Mouse (Mus musculus) neural tube, embryonic 11.5 days (tissue): ENCODE data around the gene Xpo5. TPM values are rescaled to one million over a fixed set of nuclear protein-coding genes. Genes with fewer than 3 reads are reported as not detected.
A peak's percentile ranks its signal among the peaks of the same experiment; 100 is the strongest.

Experiments
- ATAC-seq: fragments of 200-750 bp; cut with Nextera tagmentation; 2 replicates; pipeline ENCODE4 v1.8.0; 2017; ENCODE audit warnings: moderate number of reproducible peaks, mild to moderate bottlenecking, moderate TSS enrichment, moderate library complexity; ENCODE audit not compliant: insufficient read depth, low FRiP score, low TSS enrichment
- DNase-seq: peaks from one replicate; pipeline ENCODE4 v3.0.0-alpha.2; 2015; ENCODE audit warnings: low spot score
- H3K27ac ChIP-seq: fragments of 300-500 bp; sonication (generic); 2 replicates; pipeline ENCODE4 v1.5.1; 2014; ENCODE audit warnings: low read depth, mild to moderate bottlenecking, low read length
- H3K27me3 ChIP-seq: fragments of 300-500 bp; sonication (generic); 2 replicates; pipeline ENCODE4 v1.6.1; 2014; ENCODE audit warnings: mild to moderate bottlenecking, low read length, mixed read lengths; ENCODE audit not compliant: control insufficient read depth, insufficient read depth
- H3K36me3 ChIP-seq: fragments of 300-500 bp; sonication (generic); 2 replicates; pipeline ENCODE4 v1.6.1; 2014; ENCODE audit warnings: mild to moderate bottlenecking, low read length, moderate library complexity, mixed read lengths; ENCODE audit not compliant: control insufficient read depth, insufficient read depth
- H3K4me1 ChIP-seq: fragments of 300-500 bp; sonication (generic); 2 replicates; pipeline ENCODE4 v1.6.1; 2014; ENCODE audit warnings: low read length, mixed read lengths; ENCODE audit not compliant: control insufficient read depth, insufficient read depth
- H3K4me2 ChIP-seq: fragments of 300-500 bp; sonication (generic); 2 replicates; pipeline ENCODE4 v1.6.1; 2014; ENCODE audit warnings: low read depth, mild to moderate bottlenecking, moderate library complexity
- H3K4me3 ChIP-seq: fragments of 300-500 bp; sonication (generic); 2 replicates; pipeline ENCODE4 v1.5.1; 2014; ENCODE audit warnings: low read depth, low read length
- H3K9ac ChIP-seq: fragments of 300-500 bp; sonication (generic); 2 replicates; pipeline ENCODE4 v1.6.1; 2014; ENCODE audit warnings: mild to moderate bottlenecking, low read length
- H3K9me3 ChIP-seq: fragments of 300-500 bp; sonication (generic); 2 replicates; pipeline ENCODE4 v1.6.1; 2016; ENCODE audit warnings: low read length; ENCODE audit not compliant: control insufficient read depth
- WGBS: fragments of 180-500 bp; shearing (Covaris S2); extraction: QIAGEN DNeasy Blood & Tissue Kit; methylation state at CpG from one replicate; pipeline ENCODE4 v1.1.7; 2014; 5-methylcytosine and 5-hydroxymethylcytosine counted together
- polyA plus RNA-seq: library from polyadenylated mRNA; unstranded; fragments of >200 nt; fragmentation: Nextera tagmentation; extraction: Ambion mirVana; gene quantifications from 2 replicates; pipeline ENCODE4 v1.2.1, GENCODE M21; 2014

Xpo5 gene
- polyA plus RNA-seq, 1 experiment from 2014 or later = 73.4 TPM

GRCm38 (mm10) chr17:46168318-46168717 lies 34.3 kb upstream of the Xpo5 start:
- 62% methylated on average over 5 of the region's 5 CpGs for WGBS
- no peaks in the 10 kb centered on the region for H3K4me1 ChIP-seq
- H3K27ac ChIP-seq = no peak overlapping the region
- ATAC-seq = no peak
- H3K4me3 ChIP-seq = no peak overlapping the region
- peak; percentile 9 for DNase-seq
- H3K4me2 ChIP-seq = no peak overlapping the region
- no peaks in the 10 kb centered on the region for H3K9me3 ChIP-seq
- H3K27me3 ChIP-seq = no peaks in the 10 kb centered on the region
- H3K9ac ChIP-seq = no peak overlapping the region
- peaks cover 25% of the 10 kb centered on the region for H3K36me3 ChIP-seq

GRCm38 (mm10) chr17:46168768-46169167 lies 33.8 kb upstream of the Xpo5 start:
- no peak overlapping the region for H3K4me2 ChIP-seq
- H3K4me3 ChIP-seq = no peak overlapping the region
- no peaks in the 10 kb centered on the region for H3K9me3 ChIP-seq
- peaks cover 25% of the 10 kb centered on the region for H3K36me3 ChIP-seq
- ATAC-seq (no peak), DNase-seq (peak; percentile 4)
- H3K4me1 ChIP-seq = no peaks in the 10 kb centered on the region
- no peak overlapping the region for H3K9ac ChIP-seq
- H3K27ac ChIP-seq = no peak overlapping the region
- no peaks in the 10 kb centered on the region for H3K27me3 ChIP-seq
- WGBS = 93% methylated on average over 5 of the region's 5 CpGs

GRCm38 (mm10) chr17:46170538-46170937 lies 32.0 kb upstream of the Xpo5 start:
- H3K9me3 ChIP-seq = no peaks in the 10 kb centered on the region
- no peaks in the 10 kb centered on the region for H3K4me1 ChIP-seq
- no peak for ATAC-seq
- H3K27ac ChIP-seq = no peak overlapping the region
- no peak overlapping the region for H3K4me3 ChIP-seq
- no peaks in the 10 kb centered on the region for H3K27me3 ChIP-seq
- H3K9ac ChIP-seq = no peak overlapping the region
- H3K4me2 ChIP-seq = no peak overlapping the region
- DNase-seq = no peak
- H3K36me3 ChIP-seq = peaks cover 24% of the 10 kb centered on the region
- 78% methylated on average over 3 of the region's 3 CpGs for WGBS

- no peak for ATAC-seq
- H3K9ac ChIP-seq = no peak overlapping the region
- no peaks in the 10 kb centered on the region for H3K9me3 ChIP-seq
- H3K27me3 ChIP-seq = no peaks in the 10 kb centered on the region
- no peak overlapping the region for H3K4me2 ChIP-seq
- no peaks in the 10 kb centered on the region for H3K4me1 ChIP-seq
- DNase-seq = no peak
- H3K4me3 ChIP-seq = no peak overlapping the region
- WGBS = 89% methylated on average over 4 of the region's 4 CpGs
- H3K27ac ChIP-seq = no peak overlapping the region
- peaks cover 10% of the 10 kb centered on the region for H3K36me3 ChIP-seq
These were observed 20.3 kb upstream of the Xpo5 start for GRCm38 (mm10) chr17:46182273-46182672.

GRCm38 (mm10) chr17:46188829-46189228 lies 13.8 kb upstream of the Xpo5 start:
- DNase-seq = no peak
- Histone ChIP-seq H3K27me3 (no peaks in the 10 kb centered on the region), H3K4me3 (no peak overlapping the region), H3K9ac (no peak overlapping the region), H3K9me3 (no peaks in the 10 kb centered on the region), H3K27ac (no peak overlapping the region), H3K4me2 (no peak overlapping the region), H3K4me1 (no peaks in the 10 kb centered on the region), H3K36me3 (peaks cover 11% of the 10 kb centered on the region)
- no peak for ATAC-seq
- WGBS = 85% methylated on average over 2 of the region's 2 CpGs

GRCm38 (mm10) chr17:46201151-46201550 lies 1.4 kb upstream of the Xpo5 start:
- no peaks in the 10 kb centered on the region for H3K27me3 ChIP-seq
- no peak overlapping the region for H3K27ac ChIP-seq
- peaks cover 16% of the 10 kb centered on the region for H3K4me1 ChIP-seq
- ATAC-seq = no peak
- peak overlapping the region; percentile 81 for H3K4me2 ChIP-seq
- peaks cover 6% of the 10 kb centered on the region for H3K36me3 ChIP-seq
- peak overlapping the region; percentile 79 for H3K4me3 ChIP-seq
- no peak overlapping the region for H3K9ac ChIP-seq
- DNase-seq = no peak
- H3K9me3 ChIP-seq = no peaks in the 10 kb centered on the region
- WGBS = 80% methylated on average over 6 of the region's 6 CpGs

GRCm38 (mm10) chr17:46203078-46203477 lies 496 bp downstream of the Xpo5 start:
- Histone ChIP-seq H3K4me1 (peaks cover 16% of the 10 kb centered on the region), H3K9me3 (no peaks in the 10 kb centered on the region), H3K27me3 (no peaks in the 10 kb centered on the region), H3K36me3 (peaks cover 4% of the 10 kb centered on the region; the same call in 1 of the 2 replicates), H3K27ac (no peak overlapping the region), H3K4me3 (peak overlapping the region; percentile 79), H3K4me2 (peak overlapping the region; percentile 69), H3K9ac (peak overlapping the region; percentile 58)
- ATAC-seq (no peak), DNase-seq (no peak)
- WGBS = under 1% methylated on average over 20 of the region's 20 CpGs

- ATAC-seq (no peak), DNase-seq (no peak)
- H3K36me3 ChIP-seq = peaks cover 6% of the 10 kb centered on the region; the same call in 1 of the 2 replicates
- no peaks in the 10 kb centered on the region for H3K9me3 ChIP-seq
- H3K4me1 ChIP-seq = peaks cover 9% of the 10 kb centered on the region
- H3K9ac ChIP-seq = no peak overlapping the region
- H3K27ac ChIP-seq = no peak overlapping the region
- no peaks in the 10 kb centered on the region for H3K27me3 ChIP-seq
- H3K4me2 ChIP-seq = no peak overlapping the region
- H3K4me3 ChIP-seq = no peak overlapping the region
These were observed 4.1 kb downstream of the Xpo5 start for GRCm38 (mm10) chr17:46206676-46207075.

- Histone ChIP-seq H3K27ac (no peak overlapping the region), H3K4me3 (no peak overlapping the region), H3K36me3 (peaks cover 6% of the 10 kb centered on the region; the same call in 1 of the 2 replicates), H3K4me1 (no peaks in the 10 kb centered on the region), H3K4me2 (no peak overlapping the region), H3K9me3 (no peaks in the 10 kb centered on the region), H3K27me3 (no peaks in the 10 kb centered on the region), H3K9ac (no peak overlapping the region)
- DNase-seq = no peak
- no peak for ATAC-seq
- WGBS = 95% methylated on average over 3 of the region's 3 CpGs
These were observed 8.0 kb downstream of the Xpo5 start for GRCm38 (mm10) chr17:46210550-46210949.
